Mouse (Mus musculus) granulocyte monocyte progenitor cell, adult 5-6 weeks (primary cell): ENCODE measurements around the gene Ybx1. TPM values are rescaled to one million over a fixed set of nuclear protein-coding genes. Genes with fewer than 3 reads are reported as not detected.

ENCODE experiments used
- ATAC-seq: replicated peaks from 2 replicates; pipeline ENCODE4 v1.8.0; 2016; ENCODE audit warnings: mild to moderate bottlenecking, moderate TSS enrichment, inconsistent platforms; ENCODE audit not compliant: poor library complexity, severe bottlenecking
- total RNA-seq, 2 experiments: library from RNA; stranded (forward) in 1 of 2; stranded (reverse) in 1 of 2; fragments of 200-712, 200-1000 nt in 1 of 2; fragments of >200 nt in 1 of 2; fragmentation: Nextera tagmentation in 1 of 2; gene quantifications; 2 replicates each; pipeline ENCODE4 v1.2.3; 2014 to 2017

Gene Ybx1
- total RNA-seq, 2 experiments from 2014 or later = 1,300 to 1,634 TPM

GRCm38 (mm10) chr4:119275226-119275625 lies 19.2 kb downstream of the Ybx1 start:
- no peak for ATAC-seq

- ATAC-seq = no peak
These were observed 19.8 kb downstream of the Ybx1 start for GRCm38 (mm10) chr4:119274627-119275026.

GRCm38 (mm10) chr4:119266606-119267005 lies 27.8 kb downstream of the Ybx1 start:
- no peak for ATAC-seq

- no peak for ATAC-seq
These were observed 30.9 kb downstream of the Ybx1 start for GRCm38 (mm10) chr4:119263459-119263858.

- no peak for ATAC-seq
These were observed 31.9 kb downstream of the Ybx1 start for GRCm38 (mm10) chr4:119262483-119262882.

- ATAC-seq = no peak
These were observed 33.2 kb downstream of the Ybx1 start for GRCm38 (mm10) chr4:119261087-119261713.

- no peak for ATAC-seq
These were observed 34.8 kb downstream of the Ybx1 start for GRCm38 (mm10) chr4:119259344-119260254.

- no peak for ATAC-seq
These were observed 37.3 kb downstream of the Ybx1 start for GRCm38 (mm10) chr4:119257083-119257482.

- no peak for ATAC-seq
These were observed 39.1 kb downstream of the Ybx1 start, which contains the start of gene Cldn19 for GRCm38 (mm10) chr4:119255351-119255750. Gene Cldn19 (plus strand): TSS chr4:119255414.

- no peak for ATAC-seq
These were observed 40.3 kb downstream of the Ybx1 start for GRCm38 (mm10) chr4:119254012-119254618.

GRCm38 (mm10) chr4:119252025-119252808 lies 42.2 kb downstream of the Ybx1 start:
- no peak for ATAC-seq

- ATAC-seq = no peak
These were observed 45.9 kb downstream of the Ybx1 start for GRCm38 (mm10) chr4:119248407-119248965.

GRCm38 (mm10) chr4:119247462-119248235 lies 46.8 kb downstream of the Ybx1 start:
- peak; percentile 80 for ATAC-seq

- ATAC-seq = no peak
These were observed 47.6 kb downstream of the Ybx1 start for GRCm38 (mm10) chr4:119246688-119247225.

- ATAC-seq = no peak
These were observed 48.4 kb downstream of the Ybx1 start for GRCm38 (mm10) chr4:119245961-119246360.

- no peak for ATAC-seq
These were observed 48.8 kb downstream of the Ybx1 start for GRCm38 (mm10) chr4:119245556-119245955.

GRCm38 (mm10) chr4:119244468-119245240 lies 49.8 kb downstream of the Ybx1 start:
- ATAC-seq = no peak

GRCm38 (mm10) chr4:119242571-119242970 lies 51.8 kb downstream of the Ybx1 start:
- no peak for ATAC-seq
